Mouse (Mus musculus): ENCODE data around the gene Scamp1.

GRCm38 (mm10) chr13:94175379-94176050 lies 110.1 kb downstream of the Scamp1 start:
- no peak for TF ChIP-seq POLR2A (IDR thresholded peaks at IDR 0.05; ENCODE audit: low read depth, low read length)
- TF ChIP-seq CTCF (conservative IDR thresholded peaks at IDR 0.05; ENCODE audit: insufficient read depth, insufficient read length, low read depth, low read length) = no peak
